ENCODE assay signal across 8 mouse cellular contexts in the genomic region with DNA sequence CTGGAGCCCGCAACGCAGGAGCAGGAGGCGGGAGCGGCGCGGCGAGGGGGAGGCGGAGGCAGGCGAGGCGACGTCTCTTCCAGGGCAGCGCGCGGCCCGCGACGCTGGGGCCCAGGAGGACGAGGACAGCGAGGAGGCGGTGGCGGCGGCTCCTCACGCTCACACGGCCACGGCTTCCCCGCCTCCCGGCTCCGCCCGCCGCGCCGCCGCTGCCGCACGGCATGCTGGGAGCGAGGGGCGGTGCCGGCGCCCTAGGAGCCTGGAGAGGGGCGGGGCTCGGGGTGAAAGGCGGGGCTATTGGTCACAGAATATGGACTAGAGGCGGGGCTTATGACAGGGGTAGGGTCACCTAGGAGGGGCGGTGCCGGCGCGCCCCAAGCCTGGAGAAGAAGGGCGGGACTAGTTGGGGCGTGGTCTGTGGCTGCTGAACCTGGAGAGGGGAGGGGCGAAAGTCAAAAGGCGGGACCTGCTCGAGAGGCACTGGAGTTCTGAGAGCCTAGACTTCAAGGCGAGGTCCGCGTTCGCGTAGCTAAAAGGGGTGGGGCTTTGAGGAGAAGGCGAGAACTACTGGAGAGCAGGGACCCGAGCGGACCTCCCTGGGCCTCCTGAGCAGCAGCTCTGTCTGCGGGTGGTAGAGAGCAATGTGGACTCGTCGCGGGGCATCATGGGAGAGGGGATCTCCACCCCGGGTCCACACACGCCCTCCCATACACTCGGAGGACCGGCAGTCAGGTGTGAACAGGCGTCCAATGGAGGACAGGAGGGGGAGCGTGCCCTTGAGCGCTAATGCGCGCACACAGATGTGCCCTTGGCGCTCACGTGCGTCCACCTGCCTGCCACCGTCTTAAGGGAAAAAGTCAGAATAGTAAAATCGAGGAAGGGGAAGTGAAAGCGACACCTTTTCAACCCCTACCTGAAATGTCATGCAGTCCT. TPM values are rescaled to one million over a fixed set of nuclear protein-coding genes. Genes with fewer than 3 reads are reported as not detected.
A peak's percentile ranks its signal among the peaks of the same experiment; 100 is the strongest.
DNase-seq lines count a peak whose midpoint lies in the region; ATAC-seq and TF ChIP-seq lines count a peak whose summit lies in the region.

A gene (minus strand): TSS at position 218 of the 933 bp plus-strand sequence.

- H3K4me1 ChIP-seq in erythroblast, embryonic 14.5 days (ENCODE audit: control insufficient read depth): peaks cover 45% of the 10 kb centered on the region
- H3K4me1 ChIP-seq in heart, embryonic 11.5 days (ENCODE audit: control insufficient read depth, insufficient read depth, low read length): 0 out of 2 replicates have a peak, but pooled peaks cover 3% of the 10 kb centered on the region
- peaks cover 9% of the 10 kb centered on the region for H3K4me1 ChIP-seq in kidney, embryonic 16.5 days (ENCODE audit: insufficient read depth, low read length)
- H3K4me1 ChIP-seq in liver, adult 2 months (ENCODE audit: control insufficient read depth, insufficient read depth, low read length): peaks cover 10% of the 10 kb centered on the region

- no peaks in the 10 kb centered on the region for H3K9me3 ChIP-seq in erythroblast, embryonic 14.5 days (ENCODE audit: control insufficient read depth, low read length)
- H3K9me3 ChIP-seq in heart, embryonic 11.5 days (replicated peaks; ENCODE audit: control insufficient read depth, low read length): peaks cover 3% of the 10 kb centered on the region; the same call in 1 of the 2 replicates
- no peaks in the 10 kb centered on the region; the same call in 1 of the 2 replicates for H3K9me3 ChIP-seq in kidney, embryonic 16.5 days (ENCODE audit: low read length)

- peaks cover 39% of the 10 kb centered on the region for H3K79me3 ChIP-seq in C2C12 (ENCODE audit: low read depth)

- ATAC-seq in heart, embryonic 11.5 days (replicated peaks; ENCODE audit: insufficient number of reproducible peaks, low FRiP score, low TSS enrichment): peak; percentile 96
- peak; percentile 97 for ATAC-seq in kidney, embryonic 16.5 days (ENCODE audit: low FRiP score, low TSS enrichment)

- DNase-seq in brain, embryonic 14.5 days (ENCODE audit: low read depth): peak; percentile 98
- DNase-seq in liver, adult 2 months (ENCODE audit: extremely low read depth, low read depth, low spot score): peak; percentile 97
- peak; percentile 99 for DNase-seq in splenic B cell, adult 2 months (ENCODE audit: low read depth, low spot score)

- H3K27ac ChIP-seq in heart, embryonic 11.5 days (ENCODE audit: low read depth, low read length): peak within 1 kb of the TSS; percentile 98
- H3K27ac ChIP-seq in kidney, embryonic 16.5 days (ENCODE audit: low read length): peak within 1 kb of the TSS; percentile 96
- H3K27ac ChIP-seq in liver, adult 2 months (replicated peaks; ENCODE audit: insufficient read depth, low read depth, low read length): peak within 1 kb of the TSS; percentile 89

- no peak for TF ChIP-seq CTCF in C2C12 (IDR thresholded peaks at IDR 0.05; ENCODE audit: control insufficient read depth, insufficient read depth, insufficient read length)
- TF ChIP-seq CTCF in brain, embryonic 14.5 days (IDR thresholded peaks at IDR 0.05; ENCODE audit: borderline replicate concordance, extremely low read depth, insufficient read depth, insufficient read length): no peak
- TF ChIP-seq CTCF in liver, adult 2 months (IDR thresholded peaks at IDR 0.05; ENCODE audit: low read depth, low read length): no peak

- H3K27me3 ChIP-seq in C2C12 (ENCODE audit: control insufficient read depth, insufficient read depth, insufficient read length) (no peaks in the 10 kb centered on the region), myocyte (ENCODE audit: control insufficient read depth, insufficient read depth, insufficient read length) (no peaks in the 10 kb centered on the region)
- no peaks in the 10 kb centered on the region for H3K27me3 ChIP-seq in erythroblast, embryonic 14.5 days (ENCODE audit: control insufficient read depth)
- no peaks in the 10 kb centered on the region for H3K27me3 ChIP-seq in heart, embryonic 11.5 days (ENCODE audit: control insufficient read depth, insufficient read depth, low read length)
- H3K27me3 ChIP-seq in kidney, embryonic 16.5 days (ENCODE audit: insufficient read depth, low read length): no peaks in the 10 kb centered on the region
- no peaks in the 10 kb centered on the region for H3K27me3 ChIP-seq in liver, adult 2 months (ENCODE audit: control insufficient read depth, insufficient read depth, low read length)
- H3K27me3 ChIP-seq in splenic B cell, adult 2 months (ENCODE audit: control insufficient read depth, insufficient read depth, low read length, poor library complexity, severe bottlenecking): no peaks in the 10 kb centered on the region

- peak within 1 kb of the TSS; percentile 71 for H3K4me3 ChIP-seq in C2C12 (ENCODE audit: insufficient read depth, poor library complexity, severe bottlenecking)
- H3K4me3 ChIP-seq in erythroblast, embryonic 14.5 days (replicated peaks): peak within 1 kb of the TSS; percentile 86
- H3K4me3 ChIP-seq in heart, embryonic 11.5 days (ENCODE audit: low read depth, low read length): peak within 1 kb of the TSS; percentile 78
- peak within 1 kb of the TSS; percentile 98 for H3K4me3 ChIP-seq in kidney, embryonic 16.5 days (ENCODE audit: low read length)
- H3K4me3 ChIP-seq in liver, adult 2 months (ENCODE audit: insufficient read depth, low read depth, low read length): peak within 1 kb of the TSS; percentile 88
- H3K4me3 ChIP-seq in myocyte: peak within 1 kb of the TSS; percentile 66

- peak within 1 kb of the TSS; percentile 76 for H3K4me2 ChIP-seq in heart, embryonic 11.5 days
- peak within 1 kb of the TSS; percentile 78 for H3K4me2 ChIP-seq in kidney, embryonic 16.5 days (replicated peaks; ENCODE audit: low read depth, low read length)
- H3K4me2 ChIP-seq in myocyte (ENCODE audit: low read depth): peak within 1 kb of the TSS; percentile 88

- H3ac ChIP-seq in C2C12 (ENCODE audit: control insufficient read depth, insufficient read length, low read depth) (peak within 1 kb of the TSS; percentile 95), myocyte (ENCODE audit: control insufficient read depth, insufficient read length) (peak within 1 kb of the TSS; percentile 95)

- 2% methylated on average over 64 of the region's 79 CpGs for WGBS in heart, embryonic 11.5 days (ENCODE audit: insufficient replicate concordance)
- WGBS in kidney, embryonic 16.5 days: under 1% methylated on average over 63 of the region's 79 CpGs
- 1% methylated on average over 76 of the region's 79 CpGs for WGBS in liver, adult 2 months

- H3K79me2 ChIP-seq in C2C12 (ENCODE audit: control insufficient read depth, insufficient read depth) (peaks cover 46% of the 10 kb centered on the region), myocyte (ENCODE audit: control insufficient read depth, insufficient read depth) (peaks cover 43% of the 10 kb centered on the region)
- peaks cover 3% of the 10 kb centered on the region; the same call in 1 of the 2 replicates for H3K79me2 ChIP-seq in liver, adult 2 months (ENCODE audit: control insufficient read depth, insufficient read depth, low read length)

- peak within 1 kb of the TSS; percentile 93 for H3K9ac ChIP-seq in heart, embryonic 11.5 days (ENCODE audit: low read depth, low read length)
- H3K9ac ChIP-seq in kidney, embryonic 16.5 days (replicated peaks; ENCODE audit: low read length): peak within 1 kb of the TSS; percentile 98
- H3K9ac ChIP-seq in liver, adult 2 months (ENCODE audit: low read depth, low read length): peak within 1 kb of the TSS; percentile 97

- peak; percentile 96 for TF ChIP-seq POLR2A in brain, embryonic 14.5 days (IDR thresholded peaks at IDR 0.05; ENCODE audit: borderline replicate concordance, extremely low read depth, insufficient read depth, insufficient read length, poor library complexity, severe bottlenecking)
- TF ChIP-seq POLR2A in liver, adult 2 months (IDR thresholded peaks at IDR 0.05; ENCODE audit: extremely low read depth, insufficient read depth, low read length): peak; percentile 89
- peak; percentile 96 for TF ChIP-seq POLR2A in myocyte (IDR thresholded peaks at IDR 0.05; ENCODE audit: insufficient read length, low read depth)

- H3K36me3 ChIP-seq in C2C12 (ENCODE audit: control insufficient read depth, insufficient read depth) (no peaks in the 10 kb centered on the region), myocyte (ENCODE audit: control insufficient read depth, insufficient read depth) (no peaks in the 10 kb centered on the region)
- no peaks in the 10 kb centered on the region for H3K36me3 ChIP-seq in erythroblast, embryonic 14.5 days (ENCODE audit: control insufficient read depth)
- no peaks in the 10 kb centered on the region for H3K36me3 ChIP-seq in heart, embryonic 11.5 days (ENCODE audit: control insufficient read depth, insufficient read depth, low read length)
- no peaks in the 10 kb centered on the region for H3K36me3 ChIP-seq in kidney, embryonic 16.5 days (ENCODE audit: insufficient read depth, low read length)
- H3K36me3 ChIP-seq in liver, adult 2 months (ENCODE audit: control insufficient read depth, insufficient read depth, low read length): no peaks in the 10 kb centered on the region
- H3K36me3 ChIP-seq in splenic B cell, adult 2 months (ENCODE audit: control insufficient read depth, insufficient read depth, low read length, poor library complexity, severe bottlenecking): no peaks in the 10 kb centered on the region

TF ChIP-seq in C2C12, 6 proteins besides CTCF, POLR2A, EP300 and RAD21:
- TF ChIP-seq MYOG (IDR thresholded peaks at IDR 0.05; ENCODE audit: control insufficient read depth, extremely low read depth, insufficient read length) (no peak), MYOD1 (IDR thresholded peaks at IDR 0.05; ENCODE audit: control insufficient read depth, insufficient read length, low read depth) (no peak), USF1 (IDR thresholded peaks at IDR 0.05; ENCODE audit: low read depth) (peak; percentile 6), FOSL1 (IDR thresholded peaks at IDR 0.05; ENCODE audit: insufficient read depth, low read length, poor library complexity, severe bottlenecking) (no peak), MAX (IDR thresholded peaks at IDR 0.05) (no peak)

TF ChIP-seq in myocyte, 11 proteins besides CTCF, POLR2A, EP300 and RAD21:
- TF ChIP-seq POLR2AphosphoS2 (IDR thresholded peaks at IDR 0.05; ENCODE audit: insufficient read length, low read depth): peak; percentile 98
- peak; percentile 9 for TF ChIP-seq E2F4 (IDR thresholded peaks at IDR 0.05; ENCODE audit: insufficient read depth)
- no peak for TF ChIP-seq TCF12 (IDR thresholded peaks at IDR 0.05; ENCODE audit: insufficient read depth, poor library complexity, severe bottlenecking)

RNA-seq across cellular contexts. Expression of the gene that starts here (rescaled TPM):
- polyA plus RNA-seq in C2C12 (2012; fragmentation: generic; extraction: Trizol) (9.3 TPM), myocyte (2012; fragmentation: generic; extraction: Trizol) (7.9 TPM)
- 49.9 and 65.0 TPM in 2 replicates for polyA plus RNA-seq in brain, embryonic 14.5 days (2012; rRNA removed)
- polyA plus RNA-seq in erythroblast, embryonic 14.5 days (2012): 0.52 and 0.62 TPM in 2 replicates
- 10.4 and 19.0 TPM in 2 replicates for polyA plus RNA-seq in heart, embryonic 11.5 days (2014; fragmentation: Nextera tagmentation; extraction: Ambion mirVana)
- polyA plus RNA-seq in kidney, embryonic 16.5 days (2015; fragmentation: Nextera tagmentation; extraction: Ambion mirVana): 11.7 and 15.2 TPM in 2 replicates
- 27.9 and 33.3 TPM in 2 replicates for total RNA-seq in liver, adult 2 months (2014; rRNA removed)
- polyA plus RNA-seq in liver, adult 2 months (2012; rRNA removed): 5.5 and 5.7 TPM in 2 replicates

Comparison
In these comparisons a context has a peak if more than half of its experiments do, and no peak if none do; other contexts are left out.
1. Peak in every context shown above with its lines: DNase-seq, ATAC-seq, H3K4me3 ChIP-seq and H3K27ac ChIP-seq.